Mouse (Mus musculus) erythroblast, embryonic 14.5 days (primary cell): ENCODE measurements around the gene Prm1. TPM values are rescaled to one million over a fixed set of nuclear protein-coding genes. Genes with fewer than 3 reads are reported as not detected.

ENCODE experiments used
- H3K27me3 ChIP-seq: 2 replicates; pipeline ENCODE4 v1.6.1; 2012; ENCODE audit warnings: inconsistent platforms; ENCODE audit not compliant: control insufficient read depth
- H3K36me3 ChIP-seq: 2 replicates; pipeline ENCODE4 v1.6.1; 2012; ENCODE audit warnings: mild to moderate bottlenecking, inconsistent platforms; ENCODE audit not compliant: control insufficient read depth
- H3K4me1 ChIP-seq: 2 replicates; pipeline ENCODE4 v1.6.1; 2012; ENCODE audit warnings: inconsistent platforms; ENCODE audit not compliant: control insufficient read depth
- H3K4me3 ChIP-seq: replicated peaks from 2 replicates; pipeline ENCODE3; 2012; ENCODE audit warnings: moderate library complexity, mild to moderate bottlenecking, inconsistent platforms
- H3K9me3 ChIP-seq: 2 replicates; pipeline ENCODE4 v1.6.1; 2012; ENCODE audit warnings: low read length, inconsistent platforms, mixed read lengths; ENCODE audit not compliant: control insufficient read depth
- GATA1 ChIP-seq: IDR thresholded peaks from 2 replicates; pipeline ENCODE4 v1.6.1; 2012; ENCODE audit warnings: low read length, inconsistent platforms, mixed read lengths
- TAL1 ChIP-seq: IDR thresholded peaks from 3 replicates; pipeline ENCODE4 v1.6.1; 2012; ENCODE audit warnings: low read length, inconsistent platforms, mixed read lengths
- polyA plus RNA-seq: library from polyadenylated mRNA; stranded (reverse); fragments of >175 nt; gene quantifications from 2 replicates; pipeline ENCODE4 v1.2.3, GENCODE M21; 2012

Gene Prm1
- polyA plus RNA-seq, 1 experiment = not detected

DNA sequence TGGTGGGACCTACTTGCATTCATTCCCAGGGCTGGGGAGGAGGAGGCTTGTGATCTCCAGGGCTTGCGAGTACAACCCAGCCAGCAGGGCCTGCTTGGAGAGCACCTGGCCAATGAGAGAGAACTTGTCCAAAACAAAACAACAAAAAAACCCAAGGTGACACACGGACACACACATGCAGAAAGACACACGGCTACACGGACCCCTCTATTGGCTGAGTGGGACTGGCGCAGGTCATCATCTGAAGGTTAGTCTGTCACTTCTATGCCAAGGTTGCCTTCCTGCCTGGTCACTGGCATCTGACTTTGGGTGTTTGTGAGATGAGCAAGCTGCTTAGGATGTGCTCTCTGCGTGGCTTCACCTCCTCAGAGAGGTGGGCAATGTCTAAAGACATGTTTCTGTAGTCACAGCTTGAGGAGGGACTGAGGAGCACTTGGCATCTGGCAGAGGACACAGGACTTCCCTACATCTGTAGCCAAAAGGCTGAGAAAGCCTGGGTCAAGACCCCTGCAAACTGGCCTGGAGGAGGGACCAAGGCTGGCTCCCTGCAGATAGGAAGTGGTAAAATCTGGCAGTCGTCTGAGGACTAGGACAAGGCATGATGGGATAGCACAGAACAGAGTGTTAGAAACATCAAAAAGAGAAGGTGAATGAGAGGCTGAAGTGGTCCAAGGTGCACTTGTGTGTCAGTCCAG is 22.3 kb upstream of the Prm1 start:
- H3K36me3 ChIP-seq = no peaks in the 10 kb centered on the region
- H3K27me3 ChIP-seq = peaks cover 3% of the 10 kb centered on the region; the same call in 1 of the 2 replicates
- no peak overlapping the region for H3K4me3 ChIP-seq
- H3K4me1 ChIP-seq = no peaks in the 10 kb centered on the region
- H3K9me3 ChIP-seq = no peaks in the 10 kb centered on the region
- no peak for TF ChIP-seq GATA1
- no peak for TF ChIP-seq TAL1

DNA sequence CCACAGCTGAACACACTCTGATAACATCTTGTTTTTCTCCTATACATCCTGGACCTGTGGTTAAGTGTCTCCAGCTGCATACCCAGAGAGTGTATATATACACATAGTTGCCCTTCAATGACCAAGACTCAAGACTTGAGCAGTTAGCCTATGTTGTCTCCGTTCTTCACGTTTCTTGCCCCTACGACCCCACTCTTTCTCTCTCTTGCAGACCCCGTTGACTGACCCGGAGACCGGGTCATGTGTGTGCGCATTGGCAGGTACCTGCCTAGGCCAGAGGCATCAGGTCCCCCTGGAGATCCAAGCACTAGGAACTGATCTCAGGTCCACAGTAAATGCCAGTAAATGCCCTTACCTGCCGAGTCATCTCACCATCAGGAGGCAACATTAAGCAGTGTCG is 21.6 kb upstream of the Prm1 start:
- H3K9me3 ChIP-seq = no peaks in the 10 kb centered on the region
- no peaks in the 10 kb centered on the region for H3K27me3 ChIP-seq
- H3K4me1 ChIP-seq = no peaks in the 10 kb centered on the region
- TF ChIP-seq TAL1 (no peak), GATA1 (no peak)
- no peaks in the 10 kb centered on the region for H3K36me3 ChIP-seq
- no peak overlapping the region for H3K4me3 ChIP-seq

DNA sequence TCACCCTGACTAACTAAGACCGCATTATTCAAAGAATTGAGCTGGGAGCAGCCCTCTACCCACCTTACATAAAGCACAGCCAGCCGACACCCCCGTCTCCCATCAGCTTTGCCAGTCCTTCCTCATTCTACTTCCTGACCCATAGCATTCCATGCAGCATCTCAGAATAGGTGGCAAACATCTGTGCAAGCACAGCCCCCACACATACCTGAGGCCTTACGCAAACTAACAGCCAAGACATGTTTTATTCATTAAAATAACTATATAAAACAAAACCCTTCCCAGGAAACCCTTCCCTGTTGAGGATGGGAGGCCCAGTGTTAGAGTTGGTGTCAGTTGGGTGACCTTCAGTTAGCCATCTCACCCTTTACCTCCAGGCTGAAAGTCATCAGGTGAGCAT is 20.2 kb upstream of the Prm1 start:
- no peaks in the 10 kb centered on the region for H3K4me1 ChIP-seq
- H3K36me3 ChIP-seq = no peaks in the 10 kb centered on the region
- TF ChIP-seq TAL1 (no peak), GATA1 (no peak)
- H3K4me3 ChIP-seq = no peak overlapping the region
- no peaks in the 10 kb centered on the region for H3K27me3 ChIP-seq
- no peaks in the 10 kb centered on the region for H3K9me3 ChIP-seq

DNA sequence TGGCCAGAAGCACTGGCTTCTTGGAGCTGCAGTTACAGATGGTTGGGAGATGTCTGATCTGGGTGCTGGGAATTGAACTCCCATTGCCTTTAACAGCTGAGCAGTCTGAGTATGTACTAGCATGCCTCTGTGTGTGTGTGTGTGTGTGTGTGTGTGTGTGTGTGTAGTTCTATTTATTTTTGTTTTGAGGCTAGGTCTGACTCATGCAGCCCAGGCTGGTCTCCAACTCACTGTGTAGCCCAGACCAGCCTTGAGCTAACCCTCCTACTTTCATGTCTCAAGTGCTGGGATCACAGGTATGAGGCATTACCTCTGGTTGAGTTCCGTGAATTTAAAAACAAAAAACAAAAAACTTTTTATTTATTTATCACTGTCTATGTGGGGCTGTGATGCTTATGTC is 18.9 kb upstream of the Prm1 start:
- Histone ChIP-seq H3K27me3 (no peaks in the 10 kb centered on the region), H3K4me1 (no peaks in the 10 kb centered on the region), H3K36me3 (no peaks in the 10 kb centered on the region), H3K4me3 (no peak overlapping the region), H3K9me3 (no peaks in the 10 kb centered on the region)
- no peak for TF ChIP-seq TAL1

DNA sequence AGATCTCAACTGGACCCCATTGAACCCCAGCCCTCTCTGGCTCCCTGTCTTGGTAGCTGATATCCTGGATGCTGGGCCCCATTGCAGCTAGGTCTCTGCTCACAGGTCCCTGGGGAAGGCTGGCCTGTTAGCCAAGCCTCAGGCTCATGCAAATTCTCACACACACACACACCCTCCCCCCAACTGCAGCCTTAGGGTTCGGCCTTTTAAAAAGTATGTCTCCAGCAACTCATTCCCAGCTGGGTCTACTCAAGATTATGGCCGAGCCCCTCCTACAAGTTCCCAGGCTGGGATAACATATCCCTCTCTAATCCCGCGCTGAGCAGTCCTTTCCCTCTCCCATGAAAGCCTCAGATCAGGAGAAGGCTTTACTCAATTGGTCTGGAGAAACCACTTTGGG is 15.7 kb upstream of the Prm1 start:
- no peaks in the 10 kb centered on the region for H3K27me3 ChIP-seq
- no peak overlapping the region for H3K4me3 ChIP-seq
- no peak for TF ChIP-seq GATA1
- TF ChIP-seq TAL1 = no peak
- no peaks in the 10 kb centered on the region for H3K4me1 ChIP-seq
- H3K36me3 ChIP-seq = no peaks in the 10 kb centered on the region
- no peaks in the 10 kb centered on the region for H3K9me3 ChIP-seq

DNA sequence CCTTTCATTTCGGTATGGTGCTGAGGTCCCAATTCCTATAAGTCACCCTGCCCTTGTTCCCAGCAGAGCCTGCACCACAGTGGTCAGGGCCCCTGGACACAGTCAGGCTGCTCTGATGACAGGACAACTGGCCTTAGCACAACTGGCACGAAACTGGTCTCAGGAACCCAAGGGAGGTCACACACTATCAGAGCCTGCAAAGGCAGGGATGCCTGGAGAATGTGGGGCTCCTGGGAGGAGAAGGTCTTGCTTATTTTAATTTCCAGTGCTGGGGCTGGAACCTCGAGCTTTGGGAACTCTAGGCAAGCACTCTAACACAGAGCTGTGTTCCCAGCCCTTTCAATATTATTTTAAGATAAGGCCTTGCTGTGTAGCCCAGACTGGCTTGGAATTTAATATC is 14.3 kb upstream of the Prm1 start:
- Histone ChIP-seq H3K9me3 (no peaks in the 10 kb centered on the region), H3K36me3 (no peaks in the 10 kb centered on the region), H3K4me1 (peaks cover 2% of the 10 kb centered on the region), H3K27me3 (no peaks in the 10 kb centered on the region), H3K4me3 (no peak overlapping the region)
- TF ChIP-seq TAL1 (no peak), GATA1 (no peak)

DNA sequence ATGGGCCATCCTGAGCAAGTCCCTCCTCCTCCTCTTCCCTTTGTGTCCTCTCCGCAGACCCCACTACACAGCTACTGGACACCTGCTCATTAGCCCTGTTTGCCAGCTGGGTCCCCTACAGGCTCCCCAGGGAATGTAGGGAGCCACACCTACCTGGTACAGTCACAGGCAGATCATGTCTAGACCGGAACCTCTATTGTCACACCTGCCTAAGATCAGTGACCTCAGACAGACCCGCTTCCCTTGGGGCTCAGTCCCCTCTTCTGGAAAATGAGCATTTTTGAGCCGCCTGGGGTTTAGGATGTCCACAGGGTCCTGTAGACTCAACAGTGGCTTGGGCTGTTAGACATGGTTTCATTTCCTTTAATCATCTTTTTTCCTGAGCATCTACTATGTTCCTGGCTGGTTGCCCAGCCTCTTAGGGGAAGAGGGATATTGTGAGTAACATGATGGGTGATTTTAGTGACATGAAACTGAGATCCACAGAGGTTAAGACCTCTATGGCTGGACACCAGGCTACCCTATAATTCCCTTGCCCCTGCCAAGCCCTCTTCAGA is 13.0 kb upstream of the Prm1 start:
- Histone ChIP-seq H3K4me3 (no peak overlapping the region), H3K27me3 (no peaks in the 10 kb centered on the region), H3K9me3 (no peaks in the 10 kb centered on the region), H3K36me3 (no peaks in the 10 kb centered on the region), H3K4me1 (peaks cover 8% of the 10 kb centered on the region)
- TF ChIP-seq GATA1 = no peak

DNA sequence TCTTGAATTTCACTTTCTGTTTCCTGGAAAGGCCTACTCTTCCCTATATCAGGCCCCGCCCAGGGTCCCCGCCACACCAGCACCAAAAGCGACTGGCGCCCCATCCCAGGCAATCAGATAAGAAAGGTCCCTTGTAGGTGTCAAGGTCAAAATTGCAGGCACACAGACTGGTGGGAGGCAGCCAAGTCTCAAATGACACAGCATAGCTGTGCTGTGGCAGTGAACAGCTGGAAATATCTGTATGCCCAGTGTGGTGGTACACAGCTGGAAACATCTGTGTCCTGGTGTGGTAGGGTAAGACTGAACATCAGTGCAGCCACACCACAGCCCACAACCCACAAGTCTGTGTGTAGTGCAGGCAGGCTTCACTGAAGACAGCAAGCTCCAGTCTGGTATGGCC is 9.2 kb upstream of the Prm1 start:
- TF ChIP-seq TAL1 (no peak), GATA1 (peak; percentile 31; the same call in 1 of the 2 replicates)
- Histone ChIP-seq H3K27me3 (peaks cover 4% of the 10 kb centered on the region), H3K36me3 (no peaks in the 10 kb centered on the region), H3K4me3 (no peak overlapping the region), H3K4me1 (peaks cover 8% of the 10 kb centered on the region), H3K9me3 (no peaks in the 10 kb centered on the region)

DNA sequence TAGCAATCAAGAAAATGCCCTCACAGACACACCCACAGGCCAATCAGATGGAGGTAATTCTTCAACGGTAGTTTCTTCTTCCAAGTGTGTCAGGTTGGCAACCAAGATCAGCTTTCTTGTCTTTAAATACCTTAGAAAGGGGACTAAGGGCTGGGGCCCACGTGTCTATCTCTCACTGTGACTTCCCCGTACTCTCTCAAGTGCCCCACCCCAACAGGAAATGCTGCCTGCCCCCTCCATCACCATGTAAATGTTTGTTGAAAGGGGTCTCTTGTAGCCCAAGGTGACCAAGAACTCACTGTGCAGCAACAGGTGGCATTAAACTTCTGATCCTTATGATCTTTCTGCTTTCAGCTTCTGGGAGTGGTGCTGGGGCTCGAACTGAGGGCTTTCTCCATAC is 8.1 kb upstream of the Prm1 start:
- TF ChIP-seq GATA1 = no peak
- TF ChIP-seq TAL1 = no peak
- Histone ChIP-seq H3K4me3 (no peak overlapping the region), H3K36me3 (no peaks in the 10 kb centered on the region), H3K9me3 (no peaks in the 10 kb centered on the region), H3K4me1 (peaks cover 8% of the 10 kb centered on the region), H3K27me3 (peaks cover 4% of the 10 kb centered on the region)

DNA sequence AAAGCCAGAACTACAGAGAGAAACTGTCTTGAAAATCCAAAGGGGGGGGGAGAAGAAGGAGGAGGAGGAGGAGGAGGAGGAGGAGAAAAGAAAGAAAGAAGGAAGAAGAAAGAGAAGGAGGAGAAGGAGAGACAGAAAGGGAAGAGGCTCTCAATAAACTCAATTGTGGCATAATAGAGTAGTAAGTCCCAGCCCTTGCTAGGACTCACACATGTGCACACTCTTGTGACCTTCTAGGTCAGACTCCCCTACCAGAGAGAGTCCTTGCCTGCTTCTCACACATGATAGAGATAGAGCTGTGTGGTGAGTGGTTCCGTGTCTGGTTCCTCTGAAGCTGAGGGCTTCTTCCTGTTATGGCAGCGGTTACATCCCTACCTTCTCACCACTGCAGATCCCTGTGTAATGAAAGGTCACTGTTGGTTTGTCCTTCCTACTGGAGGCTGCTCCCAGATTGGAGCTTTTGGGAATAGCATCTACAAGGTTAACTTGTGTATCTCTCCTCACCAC is 7.3 kb upstream of the Prm1 start, which contains the start of gene Gm11172:
Gene Gm11172, plus strand, starts transcription at position 51 of the 507 bp plus-strand sequence.
- Histone ChIP-seq H3K4me3 (no peak within 1 kb of the TSS), H3K36me3 (no peaks in the 10 kb centered on the region), H3K9me3 (no peaks in the 10 kb centered on the region), H3K4me1 (peaks cover 8% of the 10 kb centered on the region), H3K27me3 (peaks cover 4% of the 10 kb centered on the region)
- TF ChIP-seq TAL1 = no peak
- no peak for TF ChIP-seq GATA1
